Mouse (Mus musculus) midbrain, embryonic 11.5 days (tissue): ENCODE measurements around the gene Ern2. TPM values are rescaled to one million over a fixed set of nuclear protein-coding genes. Genes with fewer than 3 reads are reported as not detected.

Experiments
- ATAC-seq: fragments of 200-750 bp; cut with Nextera tagmentation; 2 replicates; pipeline ENCODE4 v1.8.0; 2017; ENCODE audit warnings: moderate TSS enrichment, moderate library complexity; ENCODE audit not compliant: low FRiP score
- DNase-seq: peaks from one replicate; pipeline ENCODE4 v3.0.0; 2015; ENCODE audit warnings: low spot score; ENCODE audit errors: missing footprints
- H3K27ac ChIP-seq: fragments of 300-500 bp; sonication (generic); 2 replicates; pipeline ENCODE4 v1.5.1; 2014; ENCODE audit warnings: low read depth, low read length
- H3K27me3 ChIP-seq: fragments of 300-500 bp; sonication (generic); 2 replicates; pipeline ENCODE4 v1.6.1; 2014; ENCODE audit warnings: mild to moderate bottlenecking, low read length, moderate library complexity, mixed read lengths; ENCODE audit not compliant: control insufficient read depth, insufficient read depth
- H3K36me3 ChIP-seq: fragments of 300-500 bp; sonication (generic); 2 replicates; pipeline ENCODE4 v1.6.1; 2014; ENCODE audit warnings: mild to moderate bottlenecking, low read length, moderate library complexity, mixed read lengths; ENCODE audit not compliant: control insufficient read depth, insufficient read depth
- H3K4me1 ChIP-seq: fragments of 300-500 bp; sonication (generic); 2 replicates; pipeline ENCODE4 v1.6.1; 2014; ENCODE audit warnings: low read length; ENCODE audit not compliant: control insufficient read depth, insufficient read depth
- H3K4me2 ChIP-seq: fragments of 300-500 bp; sonication (generic); 2 replicates; pipeline ENCODE4 v1.6.1; 2014; ENCODE audit warnings: mild to moderate bottlenecking, moderate library complexity
- H3K4me3 ChIP-seq: fragments of 300-500 bp; sonication (generic); 2 replicates; pipeline ENCODE4 v1.5.1; 2014; ENCODE audit warnings: low read depth, low read length
- H3K9ac ChIP-seq: fragments of 300-500 bp; sonication (generic); 2 replicates; pipeline ENCODE4 v1.6.1; 2014; ENCODE audit warnings: low read length
- H3K9me3 ChIP-seq: fragments of 300-500 bp; sonication (generic); 2 replicates; pipeline ENCODE4 v1.6.1; 2016; ENCODE audit warnings: low read length; ENCODE audit not compliant: control insufficient read depth
- WGBS: fragments of 180-500 bp; shearing (Covaris S2); extraction: QIAGEN DNeasy Blood & Tissue Kit; methylation state at CpG from one replicate; pipeline ENCODE4 v1.1.7; 2014; 5-methylcytosine and 5-hydroxymethylcytosine counted together
- polyA plus RNA-seq: library from polyadenylated mRNA; unstranded; fragments of >200 nt; fragmentation: Nextera tagmentation; extraction: Ambion mirVana; gene quantifications from 2 replicates; pipeline ENCODE4 v1.2.1, GENCODE M21; 2014

Ern2 gene
- 0.04 and 0.07 TPM in 2 replicates for polyA plus RNA-seq

DNA sequence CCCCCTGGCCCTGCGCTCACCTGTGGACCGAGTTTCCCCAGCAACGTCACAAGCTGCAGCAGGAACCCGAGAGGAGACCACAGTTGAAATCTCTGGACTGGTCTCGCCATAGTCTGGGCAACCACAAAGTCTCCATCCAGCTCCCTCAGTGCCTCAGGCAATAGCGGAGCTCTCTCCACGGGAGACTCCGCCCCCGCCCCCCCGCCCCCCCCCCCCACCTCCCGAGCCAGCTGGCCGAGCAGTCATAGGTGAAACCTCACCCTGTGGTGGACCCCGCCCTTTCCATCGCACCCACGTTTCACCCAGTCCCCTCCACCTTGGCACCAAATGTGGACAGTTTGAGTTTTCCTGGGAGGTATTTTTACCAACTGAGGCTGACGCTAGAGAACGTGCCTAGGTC is at the start of gene Ern2:
TSS of gene Ern2 (minus strand) at position 165 of the 400 bp plus-strand sequence.
- no peak within 1 kb of the TSS for H3K4me3 ChIP-seq
- no peaks in the 10 kb centered on the region for H3K4me1 ChIP-seq
- ATAC-seq = no peak
- H3K36me3 ChIP-seq = no peaks in the 10 kb centered on the region
- no peak within 1 kb of the TSS for H3K4me2 ChIP-seq
- WGBS = 22% methylated on average over 17 of the region's 17 CpGs
- H3K9me3 ChIP-seq = no peaks in the 10 kb centered on the region
- H3K9ac ChIP-seq = no peak within 1 kb of the TSS
- no peak for DNase-seq
- no peak within 1 kb of the TSS for H3K27ac ChIP-seq
- no peaks in the 10 kb centered on the region for H3K27me3 ChIP-seq

DNA sequence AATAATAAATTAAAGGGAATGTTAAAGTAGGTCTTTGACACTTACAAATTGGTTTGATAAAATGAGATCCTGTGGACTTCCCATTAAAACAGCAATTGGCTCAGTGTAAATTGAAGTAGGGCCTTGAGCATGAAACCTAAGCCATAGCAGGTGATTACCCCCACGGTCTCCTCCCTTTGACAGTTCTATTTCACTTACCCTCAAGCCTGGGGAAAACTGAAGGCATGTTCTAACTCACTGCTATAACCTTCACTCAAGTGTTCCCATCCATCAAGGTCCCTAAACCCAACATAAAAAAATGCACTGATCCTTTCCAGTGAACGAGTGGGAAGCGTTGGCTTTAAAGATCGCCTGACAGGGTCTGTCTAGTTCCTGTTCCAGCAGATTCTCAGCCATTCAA is 44.9 kb upstream of the Ern2 start:
- H3K4me1 ChIP-seq = no peaks in the 10 kb centered on the region
- H3K9me3 ChIP-seq = no peaks in the 10 kb centered on the region
- H3K27me3 ChIP-seq = no peaks in the 10 kb centered on the region
- H3K4me2 ChIP-seq = no peak overlapping the region
- no peaks in the 10 kb centered on the region for H3K36me3 ChIP-seq
- H3K27ac ChIP-seq = no peak overlapping the region
- no peak overlapping the region for H3K4me3 ChIP-seq
- WGBS = 87% methylated on average over 4 of the region's 4 CpGs
- ATAC-seq (no peak), DNase-seq (no peak)
- no peak overlapping the region for H3K9ac ChIP-seq

DNA sequence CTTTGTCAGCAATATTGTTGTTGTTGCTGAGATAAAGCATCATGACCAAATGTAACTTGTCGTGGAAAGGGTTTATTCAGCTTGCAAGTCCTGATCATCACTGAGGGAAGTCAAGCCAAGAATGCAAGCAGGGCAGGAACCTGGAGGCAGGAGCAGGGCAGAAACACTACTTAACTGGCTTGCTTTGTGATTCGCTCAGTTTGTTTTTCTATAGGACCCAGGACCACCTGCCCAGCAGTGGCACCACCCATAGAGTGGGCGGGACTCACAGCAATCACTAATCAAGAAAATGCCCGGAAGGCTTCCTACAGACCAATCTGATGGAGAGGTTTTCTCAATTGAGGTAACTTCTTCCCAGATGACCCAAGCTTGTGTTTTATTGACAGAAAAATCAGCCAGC is 43.9 kb upstream of the Ern2 start:
- DNase-seq = no peak
- Histone ChIP-seq H3K27ac (no peak overlapping the region), H3K9me3 (no peaks in the 10 kb centered on the region), H3K36me3 (no peaks in the 10 kb centered on the region), H3K4me3 (no peak overlapping the region), H3K27me3 (no peaks in the 10 kb centered on the region), H3K4me2 (no peak overlapping the region), H3K4me1 (no peaks in the 10 kb centered on the region), H3K9ac (no peak overlapping the region)
- ATAC-seq = no peak
- 68% methylated on average over 4 of the region's 4 CpGs for WGBS

DNA sequence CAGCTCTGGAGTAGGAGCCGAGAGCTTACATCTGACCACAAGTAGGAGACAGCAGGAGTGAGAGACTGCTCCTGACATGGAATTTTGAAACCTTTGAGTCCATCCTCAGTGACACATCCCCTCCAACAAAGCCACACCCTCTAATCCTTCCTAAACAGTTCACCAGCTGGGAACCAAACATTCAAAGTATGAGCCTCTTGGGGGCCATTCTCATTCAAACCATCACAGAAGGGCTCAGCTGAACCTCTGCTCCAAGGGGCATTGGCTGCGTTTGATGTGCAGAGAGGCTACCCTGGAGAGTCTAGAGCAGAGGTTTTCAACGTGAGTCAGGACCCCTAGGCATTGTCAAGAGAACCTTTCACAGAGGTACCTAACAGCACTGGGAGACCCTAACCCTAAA is 43.3 kb upstream of the Ern2 start:
- Histone ChIP-seq H3K36me3 (no peaks in the 10 kb centered on the region), H3K4me3 (no peak overlapping the region), H3K27ac (no peak overlapping the region), H3K9ac (no peak overlapping the region), H3K27me3 (no peaks in the 10 kb centered on the region), H3K4me2 (no peak overlapping the region), H3K4me1 (no peaks in the 10 kb centered on the region), H3K9me3 (no peaks in the 10 kb centered on the region)
- ATAC-seq = no peak
- 53% methylated on average over 3 of the region's 3 CpGs for WGBS
- DNase-seq = no peak

DNA sequence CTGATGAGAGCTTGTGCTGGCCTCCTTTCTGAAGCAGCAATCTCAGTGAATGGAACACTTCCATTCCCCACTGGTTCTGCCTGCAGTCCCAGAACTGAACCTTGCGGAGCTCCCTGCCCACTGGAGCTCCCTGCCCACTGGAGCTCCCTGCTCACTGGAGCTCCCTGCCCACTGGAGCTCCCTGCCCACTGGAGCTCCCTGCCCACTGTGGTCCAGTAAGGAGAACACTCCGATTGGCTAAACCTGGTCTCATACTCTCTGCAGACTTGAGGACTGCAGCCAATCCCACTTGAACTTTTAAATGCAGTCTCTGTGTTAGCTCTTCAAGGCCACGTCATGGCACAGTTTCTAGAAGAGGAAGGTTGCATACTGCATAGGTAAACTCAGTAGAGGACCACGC is 40.7 kb upstream of the Ern2 start:
- no peak overlapping the region for H3K4me2 ChIP-seq
- WGBS = 88% methylated on average over 4 of the region's 4 CpGs
- no peak overlapping the region for H3K4me3 ChIP-seq
- H3K27ac ChIP-seq = no peak overlapping the region
- H3K27me3 ChIP-seq = no peaks in the 10 kb centered on the region
- DNase-seq (no peak), ATAC-seq (no peak)
- H3K4me1 ChIP-seq = no peaks in the 10 kb centered on the region
- H3K36me3 ChIP-seq = no peaks in the 10 kb centered on the region
- no peak overlapping the region for H3K9ac ChIP-seq
- H3K9me3 ChIP-seq = no peaks in the 10 kb centered on the region

DNA sequence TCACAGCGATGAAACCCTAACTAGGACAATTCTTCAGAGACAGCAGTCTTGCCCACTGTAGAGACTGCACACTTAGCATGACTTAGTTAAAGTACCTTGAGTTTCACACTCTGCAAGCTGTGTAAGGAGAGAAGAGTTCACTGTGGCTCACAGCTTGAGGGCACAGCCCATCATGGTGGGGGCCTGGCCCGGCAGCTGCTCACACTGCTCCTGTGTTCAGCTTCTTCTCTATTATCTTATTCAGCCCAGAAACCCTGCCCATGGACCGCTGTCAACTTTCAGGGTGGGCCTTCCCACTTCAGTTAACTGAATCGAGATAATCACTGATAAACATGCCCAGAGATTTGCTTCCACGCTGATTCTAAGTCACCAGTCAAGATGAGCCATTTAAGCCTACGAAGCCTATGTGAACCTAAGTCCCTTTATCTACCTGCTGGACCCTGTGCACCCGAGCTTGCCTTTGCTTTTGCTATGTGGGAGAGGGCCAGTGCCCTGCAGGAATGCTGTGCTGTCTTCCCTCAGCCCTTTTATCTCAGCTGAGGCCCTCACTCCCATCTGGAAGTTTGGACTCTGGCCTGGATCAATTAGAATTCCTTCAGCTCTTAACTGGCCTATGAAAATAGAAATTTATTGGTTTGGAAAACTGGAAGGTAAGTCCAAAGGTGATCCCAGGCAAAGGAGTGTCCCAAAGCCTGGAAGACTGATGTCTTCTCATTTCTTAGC is 40.2 kb upstream of the Ern2 start:
- 77% methylated on average over 7 of the region's 7 CpGs for WGBS
- Histone ChIP-seq H3K9me3 (no peaks in the 10 kb centered on the region), H3K4me2 (no peak overlapping the region), H3K4me1 (no peaks in the 10 kb centered on the region), H3K27me3 (no peaks in the 10 kb centered on the region), H3K9ac (no peak overlapping the region), H3K4me3 (no peak overlapping the region), H3K27ac (no peak overlapping the region), H3K36me3 (no peaks in the 10 kb centered on the region)
- no peak for ATAC-seq
- no peak for DNase-seq

DNA sequence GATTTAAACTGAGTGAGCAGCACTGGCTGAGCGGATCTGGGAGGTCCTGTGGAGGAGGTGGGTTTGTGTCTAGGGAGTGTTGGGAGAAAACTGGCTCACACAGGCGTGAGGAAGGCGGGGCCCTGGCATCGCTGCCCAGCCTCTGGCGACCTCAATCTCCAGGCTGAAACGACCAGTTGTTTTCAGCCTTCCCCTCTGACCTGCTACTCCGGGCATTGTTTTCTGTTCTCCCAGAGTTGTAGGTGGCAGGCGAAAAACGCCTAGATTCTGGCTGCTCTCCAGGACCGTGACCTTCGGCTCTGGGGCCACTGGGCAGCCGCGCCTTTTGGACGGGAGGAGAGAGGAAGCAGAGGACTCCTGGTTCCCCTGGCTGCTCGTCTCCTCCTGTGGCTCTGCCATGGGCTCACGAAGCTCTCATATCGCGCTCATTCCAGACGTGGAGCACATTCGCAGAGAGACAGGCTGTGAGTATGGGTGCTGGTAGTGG is 33.4 kb upstream of the Ern2 start, which contains the start of gene Chp2:
TSS of gene Chp2 (plus strand) at position 182 of the 487 bp plus-strand sequence.
- H3K36me3 ChIP-seq = no peaks in the 10 kb centered on the region
- no peak within 1 kb of the TSS for H3K4me3 ChIP-seq
- DNase-seq = peak; percentile 85
- no peaks in the 10 kb centered on the region for H3K27me3 ChIP-seq
- peak within 1 kb of the TSS; percentile 28; the same call in 1 of the 2 replicates for H3K9ac ChIP-seq
- no peaks in the 10 kb centered on the region; the same call in 1 of the 2 replicates for H3K9me3 ChIP-seq
- H3K4me1 ChIP-seq = no peaks in the 10 kb centered on the region; the same call in 1 of the 2 replicates
- 34% methylated on average over 20 of the region's 20 CpGs for WGBS
- no peak for ATAC-seq
- peak within 1 kb of the TSS; percentile 29; the same call in 1 of the 2 replicates for H3K4me2 ChIP-seq
- H3K27ac ChIP-seq = no peak within 1 kb of the TSS

DNA sequence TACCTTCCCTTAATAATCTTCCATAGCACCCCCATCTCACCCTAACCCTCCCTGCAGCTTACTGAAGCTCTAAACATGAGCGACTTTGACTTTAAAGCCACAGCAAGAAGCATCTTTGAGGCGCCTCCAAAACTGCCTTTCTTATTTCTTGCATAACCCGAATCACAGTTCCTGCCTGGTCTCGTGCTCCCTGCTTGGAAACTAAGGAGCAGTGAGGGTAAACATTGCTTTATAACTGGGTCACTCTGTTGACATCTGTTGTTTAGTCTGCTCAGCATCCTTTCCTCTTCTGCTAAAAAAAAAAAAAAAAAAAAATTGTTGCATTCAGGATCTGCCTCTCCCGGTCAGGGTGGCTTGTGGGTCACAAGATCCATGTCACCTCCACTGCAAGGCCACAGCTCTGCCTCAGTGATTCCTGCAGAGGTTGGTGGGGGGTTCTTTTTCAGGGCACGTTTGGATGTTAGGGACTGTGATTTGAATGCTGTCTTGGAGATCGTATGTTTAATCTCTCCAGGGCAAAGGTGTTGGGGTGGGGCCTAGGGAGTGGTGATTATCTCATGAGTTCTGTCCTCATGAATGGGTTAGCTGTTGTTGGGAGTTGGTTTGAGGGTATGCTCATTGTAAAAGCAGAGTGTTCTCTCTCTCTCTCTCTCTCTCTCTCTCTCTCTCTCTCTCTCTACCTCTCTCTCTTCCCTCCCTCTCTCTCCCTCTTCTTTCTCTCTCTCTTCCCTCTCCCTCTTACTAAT is 22.4 kb upstream of the Ern2 start:
- DNase-seq = no peak
- Histone ChIP-seq H3K4me3 (no peak overlapping the region), H3K9ac (no peak overlapping the region), H3K4me1 (no peaks in the 10 kb centered on the region), H3K27me3 (no peaks in the 10 kb centered on the region), H3K9me3 (no peaks in the 10 kb centered on the region), H3K27ac (no peak overlapping the region), H3K4me2 (no peak overlapping the region), H3K36me3 (no peaks in the 10 kb centered on the region)
- 61% methylated on average over 7 of the region's 7 CpGs for WGBS
- no peak for ATAC-seq

DNA sequence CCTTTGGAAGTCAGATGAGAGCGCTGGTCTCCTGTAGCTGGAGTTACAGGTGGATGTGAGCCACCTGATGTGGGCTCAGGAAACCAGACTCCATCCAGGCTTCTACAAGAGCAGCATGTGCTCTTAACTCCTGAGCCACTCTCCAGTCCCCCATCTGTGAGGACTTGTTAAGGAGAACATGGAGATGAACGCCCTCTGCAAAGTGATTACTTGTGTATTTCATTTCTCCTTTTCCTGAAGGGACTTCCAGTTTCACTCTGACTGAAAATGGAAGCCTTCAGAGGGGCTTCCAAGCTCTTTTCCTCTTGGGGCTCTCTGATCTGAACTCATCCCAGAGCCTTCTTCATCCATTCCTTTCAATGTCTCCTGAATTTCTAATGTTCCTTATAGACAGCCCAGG is 20.1 kb upstream of the Ern2 start:
- 86% methylated on average over 2 of the region's 2 CpGs for WGBS
- no peak overlapping the region for H3K9ac ChIP-seq
- H3K4me1 ChIP-seq = no peaks in the 10 kb centered on the region
- no peak overlapping the region for H3K4me2 ChIP-seq
- DNase-seq (no peak), ATAC-seq (no peak)
- H3K27me3 ChIP-seq = no peaks in the 10 kb centered on the region
- H3K36me3 ChIP-seq = no peaks in the 10 kb centered on the region
- no peak overlapping the region for H3K4me3 ChIP-seq
- no peaks in the 10 kb centered on the region for H3K9me3 ChIP-seq
- no peak overlapping the region for H3K27ac ChIP-seq
